Mouse (Mus musculus) heart, embryonic 14.5 days (tissue): ENCODE data around the gene Stk40. TPM values are rescaled to one million over a fixed set of nuclear protein-coding genes. Genes with fewer than 3 reads are reported as not detected.

Experiments used
- ATAC-seq: fragments of 200-750 bp; cut with Nextera tagmentation; 2 replicates; pipeline ENCODE4 v1.8.0; 2017; ENCODE audit warnings: low read depth, moderate TSS enrichment; ENCODE audit not compliant: insufficient number of reproducible peaks, insufficient read depth, low FRiP score
- H3K27ac ChIP-seq, 2 experiments: fragments of 200-500 bp in 1 of 2; fragments of 300-500 bp in 1 of 2; sonication (generic) in 1 of 2; replicated peaks in 1 of 2; 2 replicates each; pipeline ENCODE4 v1.5.1; 2012 to 2014; ENCODE audit warnings: low read depth in 2 of 2, low read length in 2 of 2, control low read depth in 1 of 2, mild to moderate bottlenecking in 1 of 2, mixed read lengths in 1 of 2; ENCODE audit not compliant: control insufficient read depth in 1 of 2, insufficient read depth in 1 of 2
- H3K27me3 ChIP-seq: fragments of 300-500 bp; sonication (generic); 2 replicates; pipeline ENCODE4 v1.6.1; 2014; ENCODE audit warnings: mild to moderate bottlenecking, low read length, control low read depth; ENCODE audit not compliant: control insufficient read depth, insufficient read depth
- H3K36me3 ChIP-seq: fragments of 300-500 bp; sonication (generic); 2 replicates; pipeline ENCODE4 v1.6.1; 2014; ENCODE audit warnings: mild to moderate bottlenecking, control low read depth, low read length, mixed read lengths; ENCODE audit not compliant: control insufficient read depth, insufficient read depth
- H3K4me1 ChIP-seq, 2 experiments: fragments of 200-500 bp in 1 of 2; fragments of 300-500 bp in 1 of 2; sonication (generic) in 1 of 2; 2 replicates each; pipeline ENCODE4 v1.6.1; 2012 to 2014; ENCODE audit warnings: low read length in 2 of 2, control low read depth in 1 of 2, mixed read lengths in 1 of 2; ENCODE audit not compliant: control insufficient read depth in 2 of 2, insufficient read depth in 2 of 2
- H3K4me2 ChIP-seq: fragments of 300-500 bp; sonication (generic); 2 replicates; pipeline ENCODE4 v1.6.1; 2014; ENCODE audit warnings: mild to moderate bottlenecking, low read length
- H3K4me3 ChIP-seq, 2 experiments: fragments of 200-500 bp in 1 of 2; fragments of 300-500 bp in 1 of 2; sonication (generic) in 1 of 2; 2 replicates each; pipeline ENCODE4 v1.5.1; 2012 to 2014; ENCODE audit warnings: low read length in 2 of 2, mild to moderate bottlenecking in 2 of 2, control low read depth in 1 of 2, low read depth in 1 of 2, moderate library complexity in 1 of 2; ENCODE audit not compliant: control insufficient read depth in 1 of 2, insufficient read depth in 1 of 2
- H3K9ac ChIP-seq: fragments of 300-500 bp; sonication (generic); 2 replicates; pipeline ENCODE4 v1.6.1; 2014; ENCODE audit warnings: mild to moderate bottlenecking, low read length
- H3K9me3 ChIP-seq: fragments of 300-500 bp; sonication (generic); 2 replicates; pipeline ENCODE4 v1.6.1; 2016; ENCODE audit warnings: low read length, control low read depth; ENCODE audit not compliant: control insufficient read depth
- WGBS: fragments of 180-500 bp; shearing (Covaris S2); extraction: QIAGEN DNeasy Blood & Tissue Kit; methylation state at CpG from one replicate; pipeline ENCODE4 v1.1.7; 2014; 5-methylcytosine and 5-hydroxymethylcytosine counted together
- polyA plus RNA-seq: library from polyadenylated mRNA; unstranded; fragments of >200 nt; fragmentation: Nextera tagmentation; extraction: Ambion mirVana; gene quantifications from 2 replicates; pipeline ENCODE4 v1.2.1, GENCODE M21; 2014

The Stk40 gene
- polyA plus RNA-seq, 1 experiment from 2014 or later, result 17.8 TPM

DNA sequence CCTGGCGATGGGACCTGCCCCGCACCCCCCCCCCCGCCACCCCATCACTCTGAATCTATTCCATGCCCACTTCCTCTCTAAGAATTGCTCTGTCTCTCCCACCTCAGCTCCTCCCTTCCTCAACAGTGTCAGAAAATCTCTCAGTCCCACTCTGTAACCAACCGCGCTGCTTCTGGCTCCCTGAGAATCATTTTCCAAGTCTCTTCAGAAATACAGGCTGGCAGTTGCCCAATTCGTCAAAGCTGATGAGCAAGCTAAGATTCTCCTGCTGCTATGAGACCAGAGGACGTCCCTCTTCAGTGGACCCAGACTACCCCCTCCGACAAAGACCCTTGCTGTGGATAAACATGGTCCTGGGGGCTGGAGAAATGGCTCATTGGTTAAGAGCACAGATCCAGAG lies 55.7 kb downstream of the Stk40 start:
- Histone ChIP-seq H3K27ac (no peak overlapping the region), H3K36me3 (no peaks in the 10 kb centered on the region), H3K9me3 (no peaks in the 10 kb centered on the region), H3K27me3 (no peaks in the 10 kb centered on the region), H3K4me1 (peaks cover 9 to 16% of the 10 kb centered on the region in 2 experiments), H3K9ac (no peak overlapping the region), H3K4me3 (no peak overlapping the region), H3K4me2 (no peak overlapping the region)
- ATAC-seq, result no peak
- WGBS, result 70% methylated on average over 8 of the region's 8 CpGs

- Histone ChIP-seq H3K9me3 (no peaks in the 10 kb centered on the region), H3K27ac (no peak overlapping the region), H3K36me3 (peaks cover 7% of the 10 kb centered on the region), H3K27me3 (no peaks in the 10 kb centered on the region), H3K9ac (no peak overlapping the region), H3K4me2 (no peak overlapping the region), H3K4me3 (no peak overlapping the region), H3K4me1 (peaks cover 4 to 11% of the 10 kb centered on the region in 2 experiments)
- WGBS, result 86% methylated on average over 8 of the region's 8 CpGs
- no peak for ATAC-seq
Observed at GRCm38 (mm10) chr4:126160981-126161380, 57.2 kb downstream of the Stk40 start.

GRCm38 (mm10) chr4:126161456-126161855 lies 57.7 kb downstream of the Stk40 start:
- 81% methylated on average over 6 of the region's 6 CpGs for WGBS
- no peak overlapping the region for H3K27ac ChIP-seq

DNA sequence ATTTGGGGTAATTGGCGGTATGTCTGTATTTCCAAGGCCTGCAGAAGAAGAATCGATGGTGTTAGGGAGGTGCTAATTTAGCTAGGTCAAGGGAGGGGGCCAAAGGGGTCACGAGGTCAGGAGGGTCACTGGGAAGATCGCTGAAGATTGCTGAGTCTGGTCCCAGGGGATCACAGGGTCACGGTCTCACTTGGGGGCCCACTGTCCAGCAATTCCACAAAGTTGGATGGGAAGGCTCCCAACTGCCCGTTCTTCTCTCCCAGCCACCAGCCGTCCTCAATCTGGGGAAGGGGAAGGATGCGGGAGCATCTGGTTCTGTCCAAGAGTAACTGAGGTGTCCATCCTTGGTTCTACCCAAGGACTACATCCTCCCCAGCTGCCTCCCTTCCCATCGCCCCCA lies 58.2 kb downstream of the Stk40 start:
- peak overlapping the region in 1 of 2 experiments; percentile 11; a peak in 1 of 4 replicates for H3K27ac ChIP-seq
- H3K36me3 ChIP-seq, result peaks cover 18% of the 10 kb centered on the region
- peak overlapping the region; percentile 93 for H3K4me2 ChIP-seq
- H3K9me3 ChIP-seq, result no peaks in the 10 kb centered on the region
- H3K9ac ChIP-seq, result peak overlapping the region; percentile 84
- 74% methylated on average over 9 of the region's 9 CpGs for WGBS
- H3K27me3 ChIP-seq, result no peaks in the 10 kb centered on the region
- H3K4me1 ChIP-seq, result peaks cover 7 to 17% of the 10 kb centered on the region in 2 experiments
- peak overlapping the region; percentile 55; a peak in 2 of 4 replicates for H3K4me3 ChIP-seq
- no peak for ATAC-seq

More at GRCm38 (mm10) chr4:126161456-126161855, 57.7 kb downstream of the Stk40 start:
- Histone ChIP-seq H3K4me1 (peaks cover 7 to 15% of the 10 kb centered on the region in 2 experiments), H3K4me3 (no peak overlapping the region), H3K4me2 (no peak overlapping the region), H3K36me3 (peaks cover 12% of the 10 kb centered on the region), H3K9ac (no peak overlapping the region), H3K9me3 (no peaks in the 10 kb centered on the region), H3K27me3 (no peaks in the 10 kb centered on the region)
- no peak for ATAC-seq

DNA sequence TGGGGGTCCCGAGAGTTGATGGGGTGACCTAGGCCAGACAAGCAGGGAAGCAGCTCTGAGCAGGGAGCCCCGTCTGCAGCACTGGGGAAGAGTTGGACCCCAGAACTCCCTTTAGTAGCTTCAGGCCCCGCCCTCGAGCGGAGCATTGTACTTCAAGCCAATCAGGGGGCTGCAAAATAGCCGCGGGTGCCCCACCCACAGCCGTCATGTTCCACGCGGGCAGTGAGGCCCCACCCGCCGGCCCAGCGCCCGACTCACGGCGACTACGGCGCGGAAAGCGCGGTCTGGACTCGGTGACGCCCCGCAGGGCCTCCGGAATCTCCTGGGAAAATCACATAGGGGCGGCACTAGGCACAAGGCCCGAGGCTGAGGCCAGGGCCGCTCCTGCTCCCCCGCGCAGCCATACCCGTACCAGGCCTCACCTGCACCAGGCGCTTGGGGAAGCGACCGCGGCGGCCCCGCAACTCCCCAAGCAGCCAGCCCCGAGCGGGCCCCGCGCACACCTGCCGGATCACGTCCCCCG lies 58.8 kb downstream of the Stk40 start:
- Histone ChIP-seq H3K27ac (peak overlapping the region; percentile 24 to 68), H3K36me3 (peaks cover 24% of the 10 kb centered on the region), H3K27me3 (no peaks in the 10 kb centered on the region), H3K4me3 (peak overlapping the region; percentile 55), H3K9me3 (no peaks in the 10 kb centered on the region), H3K4me1 (peaks cover 7 to 17% of the 10 kb centered on the region in 2 experiments), H3K4me2 (peak overlapping the region; percentile 93), H3K9ac (peak overlapping the region; percentile 84)
- ATAC-seq, result peak; percentile 82
- WGBS, result under 1% methylated on average over 44 of the region's 44 CpGs

GRCm38 (mm10) chr4:126163067-126163659 lies 59.4 kb downstream of the Stk40 start, which contains the start of gene Sh3d21:
Gene Sh3d21 (minus strand): TSS chr4:126163491.
- Histone ChIP-seq H3K4me1 (peaks cover 7 to 17% of the 10 kb centered on the region in 2 experiments), H3K36me3 (peaks cover 29% of the 10 kb centered on the region), H3K9me3 (no peaks in the 10 kb centered on the region), H3K4me3 (peak within 1 kb of the TSS; percentile 55), H3K9ac (peak within 1 kb of the TSS; percentile 84), H3K4me2 (peak within 1 kb of the TSS; percentile 93), H3K27me3 (no peaks in the 10 kb centered on the region), H3K27ac (peak within 1 kb of the TSS; percentile 24 to 68)
- ATAC-seq, result peak; percentile 53
- WGBS, result 4% methylated on average over 22 of the region's 22 CpGs

DNA sequence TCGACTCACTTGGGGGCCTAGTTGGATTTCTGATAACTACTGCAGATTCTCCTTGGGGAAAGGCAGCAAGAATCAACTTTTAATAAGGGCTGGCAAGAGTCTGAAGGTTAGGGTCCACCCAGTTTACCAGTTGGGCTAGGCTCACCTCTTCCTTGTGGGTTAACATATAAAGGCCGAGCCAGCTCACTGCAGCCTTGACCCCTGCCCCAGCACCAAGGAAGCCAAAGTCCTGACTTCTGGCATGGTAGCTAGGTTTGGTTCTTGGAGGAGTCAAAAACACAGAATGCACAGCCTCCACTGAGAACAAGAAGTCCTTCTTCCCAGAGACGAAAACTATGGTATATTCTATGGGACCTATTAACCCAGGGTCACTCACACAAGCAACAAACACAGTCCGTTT lies 59.9 kb downstream of the Stk40 start:
- 64% methylated on average over 4 of the region's 4 CpGs for WGBS
- Histone ChIP-seq H3K9ac (no peak overlapping the region), H3K9me3 (no peaks in the 10 kb centered on the region), H3K36me3 (peaks cover 35% of the 10 kb centered on the region), H3K4me1 (peaks cover 7 to 17% of the 10 kb centered on the region in 2 experiments), H3K4me2 (peak overlapping the region; percentile 93), H3K27me3 (no peaks in the 10 kb centered on the region), H3K4me3 (no peak overlapping the region), H3K27ac (peak overlapping the region in 1 of 2 experiments; percentile 53; a peak in 2 of 4 replicates)
- ATAC-seq, result no peak
